Mouse (Mus musculus) layer of hippocampus, adult 2 months (tissue): ENCODE measurements around the gene Akap2. TPM values are rescaled to one million over a fixed set of nuclear protein-coding genes. Genes with fewer than 3 reads are reported as not detected.
A peak's percentile ranks its signal among the peaks of the same experiment; 100 is the strongest.
"Not testable (repeated sequence)": the region's sequence is repeated elsewhere in the genome, so short reads cannot be mapped to it uniquely, and the experiment has no call there.

ENCODE experiments used
- DNase-seq, 2 experiments: peaks; one replicate each; pipeline ENCODE4 v3.0.0; 2022; ENCODE audit warnings: low spot score in 2 of 2
- H3K27ac ChIP-seq: fragments of 200-600 bp; 2 replicates; pipeline ENCODE4 v1.8.1; 2022
- H3K4me3 ChIP-seq: fragments of 200-600 bp; 2 replicates; pipeline ENCODE4 v1.8.1; 2022; ENCODE audit warnings: mild to moderate bottlenecking
- CTCF ChIP-seq: fragments of 200-600 bp; conservative IDR thresholded peaks from 2 replicates; pipeline ENCODE4 v1.8.1; 2022; ENCODE audit warnings: antibody characterized with exemption, mild to moderate bottlenecking, moderate library complexity
- total RNA-seq, 2 experiments: library from RNA; stranded (reverse); gene quantifications; 2 replicates each; pipeline ENCODE4 v1.2.3; 2021

Gene Akap2
- total RNA-seq, 2 experiments from 2014 or later: 46.8 to 52.0 TPM

- no peak for DNase-seq
- TF ChIP-seq CTCF: no peak
- Histone ChIP-seq H3K4me3 (no peak overlapping the region), H3K27ac (no peak overlapping the region)
These were observed 169.4 kb downstream of the Akap2 start for GRCm38 (mm10) chr4:57886888-57887230.

DNA sequence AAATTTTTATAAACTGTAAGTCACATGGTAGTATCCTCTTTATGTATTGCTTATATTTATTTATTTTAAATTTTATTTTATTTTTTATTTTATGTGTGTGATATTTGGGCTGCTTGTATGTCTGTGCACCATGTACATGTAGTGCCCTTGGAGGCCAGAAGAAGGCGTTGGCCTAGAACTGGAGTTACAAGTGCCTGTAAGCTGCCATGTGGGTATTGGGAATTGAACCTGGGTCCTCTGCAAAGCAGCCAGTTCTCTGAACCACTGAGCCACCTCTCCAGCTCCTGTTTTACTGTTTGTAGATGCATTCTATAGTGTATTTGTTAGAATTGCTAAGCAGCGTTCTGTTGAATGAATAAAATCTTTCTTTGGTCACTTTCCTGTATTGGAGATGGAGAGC is 170.8 kb downstream of the Akap2 start:
- no peak for DNase-seq
- H3K4me3 ChIP-seq: no peak overlapping the region
- no peak for TF ChIP-seq CTCF
- H3K27ac ChIP-seq: no peak overlapping the region

DNA sequence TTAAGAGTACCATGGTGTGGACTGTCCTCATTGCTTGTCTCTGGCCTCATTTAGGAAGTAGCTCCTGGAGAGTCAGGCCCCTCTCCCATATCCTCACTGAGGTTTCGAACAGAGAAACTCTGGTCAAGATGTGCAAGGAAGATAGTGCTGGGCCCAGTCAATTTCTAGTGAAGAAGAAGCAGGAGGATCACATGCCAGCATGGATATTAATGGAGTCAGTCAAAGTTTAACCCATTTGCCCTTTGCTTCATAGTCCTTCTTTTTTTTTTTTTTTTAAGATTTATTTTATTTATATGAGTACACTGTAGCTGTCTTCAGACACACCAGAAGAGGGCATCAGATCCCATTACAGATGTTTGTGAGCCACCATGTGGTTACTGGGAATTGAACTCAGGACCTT is 171.5 kb downstream of the Akap2 start:
- not testable (repeated sequence) for DNase-seq, H3K27ac ChIP-seq, H3K4me3 ChIP-seq

GRCm38 (mm10) chr4:57889773-57890172 is 172.3 kb downstream of the Akap2 start:
- TF ChIP-seq CTCF: no peak
- Histone ChIP-seq H3K27ac (no peak overlapping the region), H3K4me3 (no peak overlapping the region)
- no peak for DNase-seq

DNA sequence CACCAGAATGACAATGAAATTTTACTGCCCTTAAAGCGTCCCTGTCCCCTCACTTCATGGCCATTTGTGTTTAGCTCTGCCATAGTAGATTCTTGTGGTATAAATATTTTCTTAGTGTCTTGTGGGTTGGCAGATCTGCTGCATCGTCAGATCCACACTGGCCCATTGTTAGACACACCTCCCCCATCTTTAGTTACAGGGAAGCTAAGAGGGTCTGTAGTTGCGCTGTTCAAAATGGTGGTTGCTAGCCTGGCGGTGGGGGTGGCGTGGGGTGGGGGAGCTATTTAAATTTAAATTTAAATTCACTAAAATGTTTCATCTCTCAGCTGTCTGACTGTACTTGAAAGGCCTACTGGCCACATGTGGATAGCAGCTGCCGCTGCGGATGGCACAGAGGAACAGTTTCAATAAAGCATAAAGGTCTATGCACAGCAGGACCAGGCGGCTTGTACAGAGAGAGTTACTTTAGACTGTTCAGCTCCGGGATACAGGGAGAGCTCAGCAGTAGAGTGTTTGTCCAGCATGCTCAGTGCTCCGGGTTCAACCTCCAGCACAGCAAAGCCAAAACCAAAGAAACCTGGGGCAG is 174.6 kb downstream of the Akap2 start:
- Histone ChIP-seq H3K4me3 (no peak overlapping the region), H3K27ac (no peak overlapping the region)
- DNase-seq: no peak
- no peak for TF ChIP-seq CTCF

GRCm38 (mm10) chr4:57895140-57895539 is 177.7 kb downstream of the Akap2 start:
- DNase-seq: no peak
- no peak overlapping the region for H3K4me3 ChIP-seq
- no peak for TF ChIP-seq CTCF
- H3K27ac ChIP-seq: no peak overlapping the region

- no peak overlapping the region for H3K27ac ChIP-seq
- no peak overlapping the region for H3K4me3 ChIP-seq
- no peak for DNase-seq
- no peak for TF ChIP-seq CTCF
These were observed 178.4 kb downstream of the Akap2 start for GRCm38 (mm10) chr4:57895902-57896301.

- Histone ChIP-seq H3K4me3 (no peak overlapping the region), H3K27ac (no peak overlapping the region)
- TF ChIP-seq CTCF: no peak
- no peak for DNase-seq
These were observed 179.2 kb downstream of the Akap2 start for GRCm38 (mm10) chr4:57896631-57897030.

DNA sequence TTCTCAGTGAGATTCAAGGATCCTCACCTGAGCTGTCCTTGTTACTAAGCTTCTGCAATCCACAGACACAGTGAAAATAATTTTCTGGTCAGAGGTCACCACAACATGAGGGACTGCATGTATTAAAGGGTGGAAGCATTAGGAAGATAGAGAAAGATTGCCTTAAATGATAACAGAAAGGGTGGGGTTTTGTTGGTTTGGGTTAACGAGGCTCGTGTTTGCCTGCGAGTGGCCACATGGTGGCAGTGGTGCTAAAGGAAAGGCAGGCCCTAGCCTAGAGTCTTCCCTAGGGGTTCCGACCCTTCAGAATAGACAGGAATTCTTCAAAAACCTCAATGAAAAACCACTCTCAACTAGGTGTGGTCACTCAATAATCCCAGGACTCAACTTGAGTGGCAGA is 183.8 kb downstream of the Akap2 start:
- peak in 1 of 2 experiments; percentile 59 for DNase-seq
- Histone ChIP-seq H3K27ac (no peak overlapping the region), H3K4me3 (no peak overlapping the region)
- peak; percentile 89 for TF ChIP-seq CTCF

- DNase-seq: no peak
- TF ChIP-seq CTCF: no peak
- Histone ChIP-seq H3K27ac (no peak overlapping the region), H3K4me3 (no peak overlapping the region)
These were observed 185.2 kb downstream of the Akap2 start for GRCm38 (mm10) chr4:57902619-57903018.

GRCm38 (mm10) chr4:57904211-57904610 is 186.8 kb downstream of the Akap2 start:
- Histone ChIP-seq H3K27ac (no peak overlapping the region), H3K4me3 (no peak overlapping the region)
- peak in 1 of 2 experiments; percentile 80 for DNase-seq
- peak; percentile 91 for TF ChIP-seq CTCF

DNA sequence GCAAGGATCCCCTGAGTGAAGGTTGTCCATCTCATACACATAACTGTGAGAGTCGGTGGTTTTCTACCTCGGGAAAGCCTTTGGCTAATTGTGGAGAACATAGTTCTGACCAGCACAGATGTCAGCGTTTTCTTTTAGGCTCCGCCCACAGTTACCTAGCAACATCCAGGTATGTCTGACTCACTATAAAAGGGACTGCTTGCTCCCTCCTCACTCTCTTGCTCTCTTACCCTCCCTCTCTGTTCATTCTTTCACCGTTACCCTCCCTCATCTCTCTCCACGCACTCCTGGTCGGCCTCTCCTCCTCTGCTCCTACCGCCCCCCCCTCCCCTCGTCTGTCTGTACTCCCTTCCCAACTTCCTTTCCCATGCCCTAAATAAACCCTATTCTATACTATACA is 187.2 kb downstream of the Akap2 start:
- H3K27ac ChIP-seq: no peak overlapping the region
- TF ChIP-seq CTCF: no peak
- no peak for DNase-seq
- H3K4me3 ChIP-seq: no peak overlapping the region

DNA sequence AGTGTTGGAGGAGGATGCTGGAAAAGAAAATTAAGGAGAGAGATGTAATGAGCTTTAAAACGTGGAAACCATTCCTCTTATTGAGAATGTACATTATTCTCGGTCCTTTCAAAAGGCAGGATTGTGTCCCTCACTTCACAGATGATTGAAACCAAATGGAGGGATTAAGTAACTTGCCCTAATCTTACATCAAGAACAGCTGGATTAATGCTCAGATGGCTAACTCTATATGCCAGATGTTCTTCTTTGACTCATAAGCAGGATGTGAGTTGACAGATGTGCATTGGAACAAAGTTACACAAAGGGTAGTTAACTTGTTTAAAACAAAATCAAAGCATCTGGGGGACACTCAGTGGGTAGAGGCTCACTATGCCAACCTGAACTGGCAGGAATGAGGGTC is 189.3 kb downstream of the Akap2 start:
- DNase-seq: no peak
- Histone ChIP-seq H3K27ac (no peak overlapping the region), H3K4me3 (no peak overlapping the region)
- no peak for TF ChIP-seq CTCF

DNA sequence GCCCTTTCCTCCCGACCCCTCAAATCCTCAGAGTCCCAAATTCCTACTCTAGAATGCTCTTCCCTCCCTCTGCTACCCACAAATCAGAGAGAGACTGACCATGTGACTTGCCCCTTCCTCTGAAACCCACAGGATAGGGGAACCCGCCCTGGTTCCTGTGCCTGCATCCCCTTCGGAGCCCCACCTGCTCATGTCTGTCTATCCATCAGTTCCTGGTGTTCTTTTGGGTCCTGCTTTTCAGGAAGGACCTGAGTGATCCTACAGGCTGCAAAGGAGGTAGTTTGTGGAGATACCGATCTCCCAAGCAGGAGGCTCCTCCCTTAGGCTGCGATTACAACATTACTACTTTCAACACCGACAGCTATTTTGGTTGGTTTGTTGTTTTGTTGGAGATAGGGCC is 191.4 kb downstream of the Akap2 start:
- TF ChIP-seq CTCF: no peak
- H3K4me3 ChIP-seq: no peak overlapping the region
- DNase-seq: no peak
- H3K27ac ChIP-seq: no peak overlapping the region

DNA sequence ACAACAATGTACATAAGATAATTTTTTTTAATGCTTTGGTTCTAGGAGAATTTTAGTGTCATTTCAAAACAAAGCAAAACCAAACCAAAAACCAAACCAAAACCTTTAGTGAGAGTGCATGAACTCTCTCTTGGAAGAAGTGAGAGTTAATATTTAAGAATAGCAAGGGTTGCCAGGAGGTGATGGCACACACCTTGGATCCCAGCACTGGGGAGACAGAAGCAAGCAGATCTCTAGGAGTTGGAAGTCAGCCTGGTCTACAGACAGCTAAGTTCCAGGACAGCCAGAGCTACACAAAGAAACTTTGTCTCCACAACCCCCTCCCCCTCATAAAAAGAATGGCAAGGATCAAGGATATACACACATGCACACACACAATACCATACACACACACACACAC is 195.6 kb downstream of the Akap2 start:
- no peak for TF ChIP-seq CTCF
- DNase-seq: no peak
- Histone ChIP-seq H3K27ac (no peak overlapping the region), H3K4me3 (no peak overlapping the region)
